Mouse (Mus musculus): Measurements from ENCODE around the gene Acvr1b. TPM values are rescaled to one million over a fixed set of nuclear protein-coding genes. Genes with fewer than 3 reads are reported as not detected.

Acvr1b gene
- total RNA-seq, 2 experiments from 2014 or later = 6.9 TPM

GRCm38 (mm10) chr15:101224006-101224906, 50.4 kb downstream of the Acvr1b start, which contains the start of gene Grasp:
TSS of gene Grasp (plus strand) at chr15:101224188.
- ATAC-seq (replicated peaks; ENCODE audit: poor library complexity, severe bottlenecking) = peak; percentile 74

GRCm38 (mm10) chr15:101224977-101225376, 51.1 kb downstream of the Acvr1b start:
- no peak for ATAC-seq (replicated peaks; ENCODE audit: poor library complexity, severe bottlenecking)

GRCm38 (mm10) chr15:101227971-101228370, 54.1 kb downstream of the Acvr1b start:
- ATAC-seq (replicated peaks; ENCODE audit: poor library complexity, severe bottlenecking) = no peak

DNA sequence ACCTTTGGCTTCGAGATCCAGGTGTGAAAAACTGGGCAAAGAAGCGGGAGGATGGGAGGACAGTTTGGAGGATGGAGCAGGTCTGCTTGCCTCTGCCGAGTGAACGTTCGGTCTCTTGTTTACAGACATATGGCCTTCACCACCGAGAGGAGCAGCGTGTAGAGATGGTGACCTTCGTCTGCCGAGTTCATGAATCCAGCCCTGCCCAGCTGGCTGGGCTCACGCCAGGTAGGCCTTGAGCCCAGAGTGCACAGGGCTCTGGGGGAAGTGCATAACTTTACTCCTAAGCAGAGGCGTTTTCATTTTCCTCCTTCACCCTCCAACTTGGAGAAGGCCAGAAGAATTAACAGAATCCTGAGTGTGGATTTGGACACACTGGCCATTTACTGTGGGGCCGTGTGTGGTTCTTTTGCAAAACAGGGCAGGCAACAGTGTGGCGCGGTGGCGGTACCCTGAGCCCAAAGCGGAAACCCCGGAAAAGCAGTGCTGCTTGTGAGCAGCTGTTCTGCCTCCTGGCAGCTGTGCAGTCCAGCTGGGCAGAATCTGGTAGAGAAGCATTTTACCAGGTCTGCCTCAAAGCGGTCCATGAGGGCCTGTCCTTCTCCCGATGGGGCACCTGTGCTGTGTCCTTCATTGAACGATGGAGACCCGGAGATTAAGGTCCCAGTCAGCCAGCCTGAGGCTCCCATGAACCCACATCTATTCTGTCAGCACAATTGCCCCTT, 55.2 kb downstream of the Acvr1b start:
- ATAC-seq (replicated peaks; ENCODE audit: poor library complexity, severe bottlenecking) = no peak

DNA sequence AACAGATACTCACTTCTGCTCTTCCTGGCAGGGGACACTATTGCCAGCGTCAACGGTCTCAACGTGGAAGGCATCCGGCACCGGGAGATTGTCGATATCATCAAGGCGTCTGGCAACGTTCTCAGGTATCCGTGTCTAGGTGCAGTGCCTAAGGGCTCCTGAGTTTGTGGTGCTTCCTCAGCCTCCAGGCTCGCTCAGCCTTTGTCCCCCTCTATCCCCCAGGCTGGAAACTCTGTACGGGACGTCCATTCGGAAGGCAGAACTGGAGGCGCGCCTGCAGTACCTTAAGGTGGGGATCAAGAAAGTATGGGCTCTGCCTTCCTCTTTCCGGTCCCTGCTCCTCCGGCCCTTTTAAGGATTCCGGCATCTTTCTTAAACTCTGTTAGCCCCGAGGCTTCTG, 56.6 kb downstream of the Acvr1b start:
- no peak for ATAC-seq (replicated peaks; ENCODE audit: poor library complexity, severe bottlenecking)

GRCm38 (mm10) chr15:101230995-101231647, 57.3 kb downstream of the Acvr1b start:
- ATAC-seq (replicated peaks; ENCODE audit: poor library complexity, severe bottlenecking) = peak; percentile 58

- ATAC-seq (replicated peaks; ENCODE audit: poor library complexity, severe bottlenecking) = no peak
Observed at GRCm38 (mm10) chr15:101231648-101232180, 57.8 kb downstream of the Acvr1b start.

DNA sequence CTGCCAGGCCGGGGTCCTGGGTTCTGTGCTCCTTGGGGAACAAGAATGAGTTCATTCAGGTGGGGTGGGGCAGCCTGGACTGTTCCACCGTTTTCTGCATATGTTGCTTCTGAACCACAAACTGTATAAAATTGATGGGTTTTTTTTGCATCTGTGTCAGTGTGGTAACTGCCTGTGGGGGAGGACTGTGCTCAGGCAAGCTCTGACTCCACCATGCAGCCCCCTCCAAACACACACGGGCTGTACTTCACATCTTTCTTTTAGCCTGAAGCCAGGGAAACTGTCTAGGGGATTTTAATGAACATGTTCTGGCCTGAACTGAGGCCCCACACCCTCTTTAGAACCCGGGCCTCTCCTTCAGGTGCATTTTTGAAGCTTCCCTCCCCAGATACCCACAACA, 58.7 kb downstream of the Acvr1b start:
- no peak for ATAC-seq (replicated peaks; ENCODE audit: poor library complexity, severe bottlenecking)

GRCm38 (mm10) chr15:101233183-101233582, 59.3 kb downstream of the Acvr1b start:
- ATAC-seq (replicated peaks; ENCODE audit: poor library complexity, severe bottlenecking) = no peak

DNA sequence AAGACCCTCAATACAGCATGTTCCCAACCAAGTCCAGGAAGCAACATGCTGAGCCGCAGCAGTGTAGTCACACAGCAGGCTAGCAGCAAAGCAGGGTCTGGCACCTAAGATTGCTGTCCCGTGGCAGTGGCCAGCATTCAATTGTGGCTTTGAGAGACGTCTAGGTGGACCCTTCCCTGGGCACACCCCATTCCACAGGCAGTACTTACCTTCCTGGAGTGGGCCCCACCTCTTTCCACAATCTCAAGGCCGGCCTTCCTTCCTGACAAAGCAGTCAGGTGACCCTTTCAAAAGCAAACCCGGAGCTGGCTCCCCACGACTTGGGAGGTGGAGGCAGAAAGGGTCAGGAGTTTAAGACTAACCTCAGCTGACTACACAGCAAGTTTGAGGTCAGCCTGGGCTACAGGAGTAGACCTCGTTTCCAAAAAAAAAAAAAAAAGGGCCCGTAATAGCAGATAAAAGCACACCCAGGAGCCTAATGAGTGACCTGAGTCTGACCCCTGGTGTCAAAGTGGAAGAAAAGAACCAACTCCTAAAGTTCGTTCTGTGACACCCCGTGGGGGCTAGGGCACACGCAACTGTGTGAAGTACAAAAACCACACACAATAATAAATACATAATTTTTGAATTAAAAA, 59.9 kb downstream of the Acvr1b start:
- ATAC-seq (replicated peaks; ENCODE audit: poor library complexity, severe bottlenecking) = no peak

DNA sequence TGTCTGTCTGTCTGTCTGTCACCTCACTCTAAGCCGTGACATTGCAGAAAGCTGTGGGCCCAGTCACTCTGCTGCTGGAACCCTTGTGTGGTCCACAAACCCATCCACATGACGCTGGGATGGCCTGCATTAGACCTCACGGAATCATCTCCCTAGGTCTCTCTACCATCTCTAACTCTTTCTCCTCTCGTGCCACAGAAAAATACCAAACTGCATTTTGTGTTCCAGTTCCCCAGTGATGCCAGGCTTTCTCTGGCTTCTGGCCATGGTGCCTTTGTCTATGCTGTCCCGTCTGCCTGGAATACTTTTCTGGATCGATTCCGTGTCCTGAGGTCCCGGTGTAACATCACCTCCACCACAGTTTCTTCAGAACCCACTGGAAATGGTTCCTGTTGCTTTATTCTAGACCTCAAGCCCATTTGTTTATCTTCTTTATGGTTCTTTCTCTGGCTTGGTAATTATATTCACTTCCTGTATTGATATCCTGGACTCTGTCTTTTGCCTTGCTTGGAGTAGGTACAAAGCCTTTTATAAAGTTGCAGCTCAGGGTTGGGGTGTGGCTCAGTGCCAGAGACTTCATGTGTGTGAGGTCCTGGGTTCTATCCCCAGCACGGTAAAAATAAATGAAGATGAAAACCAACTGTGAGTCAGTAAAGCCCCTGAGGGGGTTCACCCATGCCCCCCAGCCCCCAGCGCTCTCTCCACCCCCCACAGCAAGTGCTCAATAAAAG, 60.9 kb downstream of the Acvr1b start:
- ATAC-seq (replicated peaks; ENCODE audit: poor library complexity, severe bottlenecking) = no peak

DNA sequence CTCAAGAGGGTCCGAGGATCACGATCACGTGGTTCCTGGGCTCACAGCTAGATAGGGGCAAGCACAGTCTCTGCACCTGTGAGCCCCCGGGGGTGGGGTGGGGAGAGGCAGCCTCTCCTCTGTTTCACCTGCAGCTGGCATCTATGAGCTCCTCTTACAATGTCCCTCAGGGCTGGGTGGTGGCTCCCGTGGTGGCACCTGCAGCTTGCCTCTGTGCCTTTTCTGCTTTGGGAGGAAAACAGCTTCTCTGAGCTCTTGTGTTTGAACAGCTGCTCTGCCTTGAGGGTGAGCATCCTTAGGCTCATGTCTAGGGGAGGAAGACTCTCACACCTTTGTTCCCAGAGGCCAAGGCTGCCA, 61.5 kb downstream of the Acvr1b start:
- no peak for ATAC-seq (replicated peaks; ENCODE audit: poor library complexity, severe bottlenecking)

- ATAC-seq (replicated peaks; ENCODE audit: poor library complexity, severe bottlenecking) = no peak
Observed at GRCm38 (mm10) chr15:101235728-101236327, 62.0 kb downstream of the Acvr1b start.

DNA sequence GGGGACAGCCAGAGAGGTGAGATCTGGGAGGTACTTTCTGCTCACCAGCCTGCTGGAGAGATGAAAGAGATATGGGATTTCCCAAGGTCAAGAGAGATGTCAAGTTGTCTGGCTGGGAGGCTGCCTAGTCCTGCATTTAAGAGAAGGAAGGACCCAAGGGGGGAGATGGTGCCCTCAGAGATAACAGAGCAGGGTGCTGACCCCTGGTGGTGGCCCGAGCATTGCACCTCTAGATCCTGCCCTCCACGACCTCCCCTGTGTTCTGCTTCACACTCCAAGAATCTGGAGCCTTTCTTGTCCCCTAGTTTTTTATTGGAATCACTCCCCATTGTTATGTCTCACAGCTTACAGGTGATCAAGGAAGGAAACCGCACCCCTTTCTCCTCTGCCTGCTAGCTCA, 63.0 kb downstream of the Acvr1b start:
- ATAC-seq (replicated peaks; ENCODE audit: poor library complexity, severe bottlenecking) = peak; percentile 68

GRCm38 (mm10) chr15:101238885-101239511, 65.1 kb downstream of the Acvr1b start:
- no peak for ATAC-seq (replicated peaks; ENCODE audit: poor library complexity, severe bottlenecking)

DNA sequence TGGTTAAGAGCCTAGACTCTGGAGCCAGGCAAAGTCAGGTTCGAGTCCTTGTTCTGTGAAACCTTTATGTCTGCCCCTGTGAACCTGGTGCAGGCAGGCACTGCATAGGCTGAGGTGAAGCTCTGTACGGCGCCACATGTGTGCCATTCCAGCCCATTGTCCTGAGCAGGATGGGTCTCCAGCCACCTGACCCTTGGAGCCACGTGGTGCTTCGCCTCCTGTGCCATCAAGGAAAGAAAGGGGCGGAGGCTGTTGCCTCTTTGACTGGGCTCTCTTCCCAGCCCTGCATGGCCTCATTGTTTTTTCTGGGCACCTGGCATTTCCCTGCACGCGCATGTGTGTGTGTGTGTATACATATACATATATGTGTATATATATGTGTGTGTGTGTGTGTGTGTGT, 66.0 kb downstream of the Acvr1b start:
- no peak for ATAC-seq (replicated peaks; ENCODE audit: poor library complexity, severe bottlenecking)

DNA sequence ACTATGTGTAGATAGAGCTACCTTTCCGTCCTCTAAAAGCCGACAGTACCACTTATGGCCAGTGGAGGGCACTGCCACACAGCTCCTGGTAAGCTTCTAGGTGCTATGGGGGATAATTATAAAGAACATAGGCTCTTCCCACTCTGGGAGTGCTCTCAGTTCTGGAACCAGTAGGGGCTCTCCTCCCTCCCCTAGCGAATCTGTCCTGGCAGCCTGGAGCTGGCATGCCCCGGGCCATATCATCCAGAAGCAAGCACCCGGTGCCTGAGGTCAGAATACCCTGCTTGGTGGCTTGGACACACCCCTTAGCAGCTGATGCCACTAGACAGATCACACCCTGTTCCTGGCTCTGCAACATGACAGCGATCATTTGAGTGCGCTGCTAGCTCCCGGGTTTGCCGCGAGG, 66.9 kb downstream of the Acvr1b start:
- peak; percentile 65 for ATAC-seq (replicated peaks; ENCODE audit: poor library complexity, severe bottlenecking)

- no peak for ATAC-seq (replicated peaks; ENCODE audit: poor library complexity, severe bottlenecking)
Observed at GRCm38 (mm10) chr15:101241236-101241635, 67.4 kb downstream of the Acvr1b start.

GRCm38 (mm10) chr15:101241853-101242252, 68.0 kb downstream of the Acvr1b start:
- no peak for ATAC-seq (replicated peaks; ENCODE audit: poor library complexity, severe bottlenecking)
